Mouse (Mus musculus): ENCODE measurements around the gene Rcc2.

Gene Rcc2

DNA sequence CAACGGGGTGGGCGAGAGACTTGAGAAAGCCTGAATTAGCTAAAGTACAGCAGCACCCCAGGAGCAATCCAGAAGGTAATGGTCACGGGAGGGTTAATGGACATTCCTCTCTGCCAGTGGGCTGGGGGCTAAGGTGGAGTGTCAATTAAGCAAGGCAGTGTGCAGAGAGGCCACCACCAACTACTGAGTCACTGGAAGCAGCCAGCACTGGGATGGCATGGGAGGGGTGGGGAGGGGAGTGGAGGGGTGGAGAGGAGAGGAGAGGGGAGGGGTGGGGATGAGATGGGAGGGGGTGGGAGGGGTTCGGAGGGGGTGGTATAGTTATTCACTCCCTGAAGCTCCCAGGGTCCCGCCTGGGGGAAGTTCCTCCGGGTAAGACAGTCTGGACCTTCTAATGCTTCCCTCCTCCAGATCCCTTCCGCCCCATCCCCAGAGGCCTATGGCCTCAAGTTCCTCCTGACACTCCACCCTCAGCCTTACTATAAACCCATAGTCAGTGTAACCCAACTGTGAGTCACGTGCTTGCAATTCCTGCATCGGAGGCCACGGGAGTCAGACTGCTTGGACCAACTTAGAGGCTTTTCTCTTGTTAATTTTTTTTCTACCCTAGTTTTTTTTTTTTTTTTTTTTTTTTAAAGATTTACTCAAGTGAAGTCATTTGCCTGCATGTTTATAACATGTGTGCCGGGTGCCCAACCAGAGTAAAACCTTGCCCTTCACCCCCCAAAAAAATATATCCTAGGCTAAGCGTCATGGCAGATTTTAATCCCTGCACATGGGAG lies 12.1 kb upstream of the Rcc2 start:
- peak in 1 of 2 experiments; percentile 38 for DNase-seq

DNA sequence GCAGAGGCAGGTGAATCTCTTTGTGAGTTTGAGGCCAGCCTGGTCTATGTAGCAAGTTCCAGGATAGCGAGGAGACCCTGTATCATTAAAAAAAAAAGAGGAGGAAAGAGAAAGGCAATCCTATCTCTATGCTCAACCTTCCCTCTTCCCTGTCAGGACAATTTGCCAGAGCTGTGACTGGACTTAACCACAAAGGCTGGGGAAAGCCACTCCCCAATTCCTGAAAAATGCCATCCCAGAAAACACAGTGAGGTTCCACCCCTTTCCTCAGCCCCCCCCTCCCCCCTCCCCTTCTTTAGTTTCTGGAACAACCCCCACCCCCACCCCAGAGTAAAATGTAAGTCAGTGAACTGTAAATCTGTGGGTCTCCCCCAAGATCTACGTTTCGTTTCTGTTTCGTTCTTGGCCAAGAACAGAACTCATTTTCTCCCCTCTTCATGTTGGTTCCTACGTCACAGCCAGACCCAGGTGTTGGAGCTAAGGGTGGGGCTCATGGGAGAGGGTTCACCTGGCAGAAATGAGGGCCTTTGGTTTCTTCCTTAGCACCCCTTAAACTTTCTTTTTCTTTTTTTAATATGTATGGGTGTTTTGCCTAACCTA lies 11.4 kb upstream of the Rcc2 start:
- no peak for DNase-seq

DNA sequence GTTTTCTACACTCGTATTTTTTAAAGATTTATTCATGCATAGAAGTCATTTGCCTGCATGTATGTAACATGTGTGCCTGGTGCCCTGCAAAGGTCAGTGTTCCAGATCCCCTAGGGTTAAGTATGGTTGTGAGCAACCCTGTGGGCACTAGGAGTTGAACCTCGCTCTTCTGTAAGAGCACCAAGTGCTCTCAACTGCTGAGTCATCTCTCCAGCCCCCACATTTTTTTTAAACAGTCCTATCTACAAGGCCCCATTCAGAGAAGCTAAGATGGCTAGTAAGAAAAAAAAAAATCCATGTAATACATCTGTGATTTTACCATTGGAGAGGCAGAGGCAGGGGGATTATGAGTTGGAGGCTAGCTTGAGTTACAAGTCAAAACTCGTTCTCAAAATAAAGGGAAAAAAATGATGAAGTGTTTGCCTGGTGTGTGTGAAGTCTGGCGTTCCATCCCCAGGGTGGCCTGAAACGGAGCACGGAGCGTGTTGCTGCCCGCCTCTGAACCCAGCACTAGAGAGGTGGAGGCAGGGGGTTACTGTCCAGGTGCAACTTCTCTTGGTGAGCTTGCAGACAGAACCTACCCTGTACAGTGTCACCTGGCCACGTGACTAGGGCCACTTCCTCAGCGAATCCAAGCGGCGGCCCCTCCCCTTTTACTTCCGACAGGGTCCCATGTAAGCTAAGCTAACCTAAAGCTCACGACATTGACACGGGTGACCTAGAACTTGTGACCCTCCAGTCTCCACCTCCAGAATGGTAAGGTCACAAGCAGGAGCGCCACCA lies 10.3 kb upstream of the Rcc2 start:
- DNase-seq, result peak in 1 of 2 experiments; percentile 31

DNA sequence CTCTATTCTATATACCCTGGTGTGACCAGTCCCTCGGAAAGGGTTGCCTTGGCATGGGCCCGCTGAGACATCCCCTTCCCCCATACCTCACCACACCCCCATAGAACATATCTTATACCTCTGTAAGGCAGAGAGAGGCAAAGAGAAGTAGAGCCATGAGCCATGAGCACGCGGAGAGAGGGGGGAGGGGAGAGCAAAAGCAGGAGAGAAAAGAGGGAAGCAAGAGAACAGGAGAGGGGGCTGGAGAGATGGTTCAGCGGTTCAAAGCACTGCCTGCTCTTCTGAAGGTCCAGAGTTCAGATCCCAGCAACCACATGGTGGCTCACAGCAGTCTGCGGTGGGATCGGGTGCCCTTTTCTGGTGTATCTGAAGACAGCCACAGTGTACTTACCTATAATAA lies 8.9 kb upstream of the Rcc2 start:
- peak in 1 of 2 experiments; percentile 23 for DNase-seq

DNA sequence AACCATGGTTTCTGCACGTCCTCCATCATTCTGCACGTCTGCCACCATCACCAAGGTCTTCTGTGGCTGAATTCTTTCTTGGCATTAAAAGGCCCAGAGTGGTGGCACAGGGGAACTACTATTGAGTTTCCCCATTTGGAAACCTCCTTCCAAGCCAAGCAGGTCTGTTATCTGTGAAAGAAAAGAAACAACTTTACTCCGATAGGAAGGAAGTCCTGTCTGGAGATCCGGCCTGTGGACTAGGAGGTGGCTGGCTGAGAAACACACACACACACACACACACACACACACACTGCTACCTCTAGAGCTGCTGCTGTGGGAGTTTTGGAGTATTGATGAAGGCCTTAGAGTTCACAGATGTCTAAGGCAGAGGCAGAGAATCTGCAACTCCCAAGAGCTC lies 6.8 kb upstream of the Rcc2 start:
- DNase-seq, result peak in 1 of 2 experiments; percentile 34

DNA sequence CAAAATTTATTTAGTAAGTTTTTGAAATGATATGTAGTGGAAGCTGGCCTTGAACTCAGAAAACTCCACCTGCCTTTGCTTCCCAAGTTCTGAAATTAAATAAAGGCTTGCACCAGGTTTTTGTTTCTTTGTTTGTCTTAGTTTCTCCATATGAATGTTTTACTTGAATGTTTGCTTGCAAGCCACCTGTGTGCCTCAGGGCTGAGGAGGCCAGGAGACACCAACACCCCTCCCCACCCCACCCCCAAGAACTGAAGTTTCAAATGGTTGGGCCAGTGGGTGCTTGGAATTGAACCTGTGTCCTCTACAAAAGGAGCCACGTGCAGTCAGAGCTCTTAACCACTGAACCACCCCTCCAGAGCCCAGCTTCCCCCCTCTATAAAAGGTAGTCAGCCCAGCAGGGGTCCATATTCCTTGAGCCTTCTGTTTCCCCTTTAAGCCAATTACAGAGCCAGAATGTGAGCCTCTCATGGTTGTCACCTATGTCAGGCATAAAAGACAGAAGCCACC lies 5.7 kb upstream of the Rcc2 start:
- no peak for DNase-seq

DNA sequence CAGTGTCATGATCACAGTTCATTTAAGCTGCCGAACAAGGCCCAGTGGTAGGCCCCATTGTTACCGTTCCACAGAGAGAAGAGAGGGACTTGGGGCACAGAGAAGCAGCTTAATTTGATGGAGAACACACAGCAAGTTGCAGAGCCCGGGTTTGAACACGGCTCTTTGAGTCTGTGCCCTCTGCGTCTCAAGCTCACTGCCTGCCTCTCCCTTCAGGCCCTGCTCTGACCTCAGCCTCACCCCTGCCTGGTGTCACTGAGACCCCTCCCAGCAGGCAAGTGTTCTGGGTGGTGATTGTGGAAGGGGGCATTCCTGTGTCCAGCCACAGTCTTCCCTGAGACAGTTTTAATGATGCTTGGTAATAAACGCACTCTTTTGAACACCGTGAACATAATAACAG lies 5.2 kb upstream of the Rcc2 start:
- no peak for DNase-seq

DNA sequence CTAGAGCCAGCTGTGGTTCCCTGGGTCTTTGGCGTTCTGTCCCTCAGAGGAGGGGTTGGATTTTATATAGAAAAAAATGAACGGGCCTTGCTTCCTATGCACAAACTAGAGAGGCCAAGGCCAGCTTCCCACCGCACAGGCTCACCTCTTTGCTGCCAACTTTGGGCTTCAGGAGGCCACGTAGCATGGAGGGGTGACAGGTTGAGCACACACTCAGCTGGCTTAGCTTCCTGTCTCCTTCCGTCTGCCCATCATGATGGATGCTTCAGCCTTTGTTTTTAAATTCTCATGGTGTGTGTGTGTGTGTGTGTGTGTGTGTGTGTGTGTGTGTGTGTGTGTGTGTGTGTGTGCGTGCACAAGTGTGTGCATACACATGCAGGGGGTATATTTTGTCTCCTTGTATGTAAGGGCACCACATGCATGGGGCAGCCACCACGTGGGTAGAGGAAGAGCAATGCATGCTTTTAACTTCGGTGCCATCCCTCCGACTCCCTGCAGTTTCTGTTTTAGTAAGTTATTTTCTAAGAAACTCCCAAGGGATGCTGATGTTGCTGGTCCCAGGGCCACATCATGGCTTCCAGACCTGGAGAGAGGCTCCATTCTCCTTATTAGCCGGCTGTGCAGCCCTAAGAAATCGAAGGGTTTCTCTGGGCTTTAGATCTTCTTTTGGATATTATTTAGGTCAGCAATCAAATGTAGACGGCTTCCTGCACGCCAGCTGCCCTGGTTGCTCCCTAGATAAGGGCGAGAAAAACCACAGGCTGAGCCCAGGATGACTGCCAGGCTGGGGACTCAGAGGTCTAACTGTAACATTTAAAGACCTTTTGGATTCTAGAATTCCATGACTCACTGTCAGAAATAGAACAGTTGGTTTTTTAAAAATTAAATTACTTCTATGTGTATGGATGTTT lies 4.4 kb upstream of the Rcc2 start:
- no peak for DNase-seq

DNA sequence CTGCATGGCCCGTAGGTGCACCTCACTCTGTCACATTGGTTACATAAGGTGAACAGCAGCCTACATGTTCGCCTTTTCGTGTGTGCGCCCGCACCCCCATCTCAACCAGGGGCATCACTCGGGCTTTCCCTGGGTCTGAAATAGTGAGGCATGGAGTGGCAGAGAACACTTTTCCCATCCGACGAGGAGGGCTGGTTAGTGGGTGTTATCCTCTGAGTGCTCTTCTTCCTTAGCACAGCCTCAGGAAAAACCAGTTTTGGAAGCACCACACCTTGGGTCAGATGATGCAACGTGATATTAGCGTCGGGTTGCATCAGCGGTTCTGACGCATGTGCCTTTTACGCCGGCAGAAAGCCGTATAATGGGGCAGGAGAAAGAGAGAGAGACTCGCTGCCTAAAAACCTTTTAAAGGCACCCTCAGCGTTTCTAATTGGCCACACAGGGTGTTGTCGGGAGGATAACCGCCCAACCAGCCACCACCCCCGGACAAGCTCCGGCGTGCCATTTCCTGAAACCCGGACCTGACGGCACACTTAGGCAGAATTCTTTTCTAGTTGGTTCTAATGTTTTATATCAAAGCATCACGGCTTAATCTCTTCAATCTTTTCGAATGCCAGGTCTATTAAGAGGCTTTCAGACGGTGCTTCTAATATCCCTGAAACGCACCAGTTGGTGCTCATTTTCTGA lies 757 bp upstream of the Rcc2 start:
- DNase-seq, result peak; percentile 64 to 86

DNA sequence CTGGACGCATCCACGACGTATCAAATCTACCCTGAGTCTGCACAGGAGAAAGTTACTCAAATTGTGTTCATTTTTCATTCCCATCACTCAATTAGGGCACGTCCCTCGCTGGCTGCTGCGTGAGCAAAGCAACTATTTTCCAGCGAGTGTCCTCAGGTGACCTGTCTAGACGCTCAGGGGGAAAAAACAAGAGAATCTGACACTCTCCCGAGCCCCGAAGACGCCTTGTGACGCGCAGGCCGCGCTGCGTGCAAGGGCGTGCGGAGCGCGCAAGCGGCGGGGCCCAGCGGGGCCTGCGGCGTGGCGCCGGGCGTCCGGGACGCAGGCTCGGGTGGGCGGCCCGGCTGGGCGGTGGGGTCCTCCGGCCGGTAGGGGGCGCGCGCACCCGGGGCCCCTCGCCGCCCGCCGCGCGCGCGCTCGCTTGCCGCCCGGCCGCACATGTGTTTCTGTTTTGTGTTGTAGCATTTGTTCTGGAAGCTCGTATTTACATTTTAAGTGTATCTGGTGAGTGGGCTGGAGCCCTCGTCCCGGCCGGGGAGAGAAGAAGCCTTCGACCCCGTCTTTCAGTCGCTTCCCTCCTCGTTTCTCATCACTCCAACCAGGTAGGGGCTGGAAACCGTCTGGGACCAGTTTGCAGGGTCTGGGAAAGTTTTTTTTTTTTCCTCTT lies 841 bp downstream of the Rcc2 start:
- peak; percentile 73 to 87 for DNase-seq

DNA sequence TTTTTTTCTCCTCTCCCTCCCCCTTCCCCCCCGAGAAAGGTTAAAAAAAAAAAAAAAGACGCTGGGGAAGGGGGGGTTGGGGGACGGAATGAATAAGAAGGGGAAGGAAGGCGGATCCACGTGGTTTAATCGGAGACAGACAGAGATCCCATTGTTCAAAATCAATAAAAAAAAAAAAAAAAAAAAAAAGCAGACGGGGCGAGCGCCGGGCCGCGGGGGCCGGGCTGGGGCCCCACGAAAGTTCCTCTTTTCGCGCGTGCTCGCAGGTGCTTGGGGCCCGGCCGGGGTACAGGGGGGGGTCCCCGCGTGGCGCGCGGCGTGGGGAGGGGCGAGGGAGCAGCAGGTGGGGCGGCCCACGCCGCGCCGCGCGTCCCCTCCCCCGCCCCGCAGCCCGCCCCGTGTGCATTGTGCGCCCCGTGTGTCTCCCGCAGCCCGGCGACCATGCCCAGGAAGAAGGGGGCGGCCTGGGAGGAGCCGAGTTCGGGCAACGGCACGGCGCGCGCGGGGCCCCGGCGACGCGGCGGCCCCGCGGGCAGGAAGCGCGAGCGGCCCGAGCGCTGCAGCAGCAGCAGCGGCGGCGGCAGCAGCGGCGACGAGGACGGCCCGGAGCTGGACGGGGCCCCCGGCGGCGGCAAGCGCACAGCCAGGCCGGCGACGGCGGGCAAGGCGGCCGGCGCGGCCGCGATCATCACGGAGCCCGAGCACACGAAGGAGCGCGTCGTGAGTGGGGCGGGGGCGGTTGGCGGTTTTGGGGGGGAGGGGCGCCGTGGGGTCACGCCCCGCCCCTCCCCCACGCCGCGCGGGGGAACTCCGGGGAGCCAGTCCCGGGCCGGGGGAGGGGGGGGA lies 1.6 kb downstream of the Rcc2 start:
- peak; percentile 27 to 67 for DNase-seq

DNA sequence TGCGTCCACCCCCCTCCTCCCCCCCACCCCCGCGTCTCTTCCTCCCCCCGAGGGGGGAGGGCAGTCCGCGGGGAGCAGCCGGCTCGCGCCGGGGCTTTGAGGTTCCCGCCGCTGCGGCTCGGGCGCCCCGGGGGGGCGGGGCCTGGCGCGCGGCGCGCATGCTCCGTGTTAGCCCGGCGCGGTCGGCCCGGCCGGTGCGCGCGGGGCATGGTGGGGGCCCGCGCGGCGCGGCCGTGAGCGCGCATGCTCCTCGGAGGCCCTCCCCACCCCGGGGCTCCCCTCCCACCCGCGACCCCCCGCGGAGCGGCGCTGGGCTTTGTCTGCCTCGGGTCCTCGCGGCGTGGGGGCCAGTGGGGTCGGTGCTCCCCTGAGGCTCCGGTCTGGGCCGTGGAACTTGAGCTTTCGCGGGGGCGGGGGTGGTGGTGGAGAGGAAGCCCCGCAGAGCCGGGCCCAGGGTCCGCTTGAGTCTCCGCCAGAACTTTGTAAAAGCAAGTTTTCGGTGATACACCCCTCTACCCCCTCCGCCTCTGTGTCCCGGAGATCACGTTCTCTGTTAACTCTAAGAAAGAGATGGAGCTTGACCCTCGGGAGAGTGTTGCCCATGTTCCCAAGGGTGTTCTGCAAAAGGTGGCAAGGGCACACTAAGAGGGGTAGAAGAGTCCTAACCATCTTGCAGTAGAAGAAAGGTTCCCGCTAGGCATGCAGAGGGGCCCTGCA lies 2.4 kb downstream of the Rcc2 start:
- peak; percentile 84 to 94 for DNase-seq

DNA sequence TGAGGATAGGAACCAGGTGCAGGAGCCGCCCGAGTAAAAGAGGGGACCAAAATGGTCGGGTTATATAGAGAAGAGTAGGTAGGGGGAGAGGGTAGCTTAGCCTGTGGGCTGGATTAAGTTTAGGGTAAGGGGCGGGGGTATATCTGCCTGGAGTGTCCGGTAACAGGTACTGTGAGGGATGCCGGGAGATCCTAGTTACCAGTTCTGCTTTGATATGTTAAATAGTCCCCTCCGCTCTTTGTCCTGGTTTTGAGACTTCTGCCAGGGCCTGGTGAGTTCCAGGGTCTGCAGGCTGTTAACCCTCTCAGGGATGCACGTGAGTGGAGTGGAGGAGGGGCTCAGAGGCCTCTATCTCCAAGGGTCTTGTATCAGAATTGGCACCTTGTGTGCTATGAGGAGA lies 3.3 kb downstream of the Rcc2 start:
- DNase-seq, result no peak

DNA sequence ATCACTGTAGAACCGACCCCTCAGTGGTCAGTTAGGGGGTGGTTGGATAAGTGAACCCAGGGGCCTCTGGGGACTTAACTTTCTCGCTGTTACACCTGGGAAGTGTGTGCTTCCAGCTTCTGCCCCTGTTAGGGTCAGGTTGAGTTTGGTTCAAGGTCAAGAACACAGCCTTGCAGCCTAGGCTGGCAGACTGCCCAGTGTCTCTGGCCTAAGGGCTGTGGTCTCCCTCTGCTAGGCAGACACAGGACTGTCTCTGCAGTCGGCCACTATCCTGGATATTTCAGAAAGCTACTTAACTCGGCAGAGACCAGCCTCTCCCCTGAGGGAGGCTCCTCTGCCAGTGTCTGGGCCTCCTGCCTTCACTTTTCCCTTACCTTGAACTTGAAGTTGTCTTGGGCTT lies 3.8 kb downstream of the Rcc2 start:
- DNase-seq, result peak in 1 of 2 experiments; percentile 38

DNA sequence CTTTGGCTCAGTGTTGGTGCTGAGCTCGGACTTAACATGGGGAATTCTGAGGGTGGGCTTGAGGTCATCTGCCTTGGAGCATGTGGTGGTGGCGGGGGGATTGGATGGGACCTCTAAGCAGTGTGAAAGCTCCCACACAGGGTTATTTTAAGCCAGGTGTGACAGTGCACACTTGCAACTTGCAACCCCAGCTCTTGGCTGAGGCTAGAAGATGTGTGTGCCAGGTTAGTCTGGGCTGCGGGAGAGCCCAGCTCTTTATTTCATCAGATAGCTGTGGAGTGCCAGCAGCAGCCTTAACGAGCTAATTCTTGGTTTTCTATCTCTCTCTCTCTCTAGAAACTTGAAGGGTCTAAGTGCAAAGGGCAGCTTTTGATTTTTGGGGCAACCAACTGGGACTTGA lies 7.3 kb downstream of the Rcc2 start:
- DNase-seq, result no peak

DNA sequence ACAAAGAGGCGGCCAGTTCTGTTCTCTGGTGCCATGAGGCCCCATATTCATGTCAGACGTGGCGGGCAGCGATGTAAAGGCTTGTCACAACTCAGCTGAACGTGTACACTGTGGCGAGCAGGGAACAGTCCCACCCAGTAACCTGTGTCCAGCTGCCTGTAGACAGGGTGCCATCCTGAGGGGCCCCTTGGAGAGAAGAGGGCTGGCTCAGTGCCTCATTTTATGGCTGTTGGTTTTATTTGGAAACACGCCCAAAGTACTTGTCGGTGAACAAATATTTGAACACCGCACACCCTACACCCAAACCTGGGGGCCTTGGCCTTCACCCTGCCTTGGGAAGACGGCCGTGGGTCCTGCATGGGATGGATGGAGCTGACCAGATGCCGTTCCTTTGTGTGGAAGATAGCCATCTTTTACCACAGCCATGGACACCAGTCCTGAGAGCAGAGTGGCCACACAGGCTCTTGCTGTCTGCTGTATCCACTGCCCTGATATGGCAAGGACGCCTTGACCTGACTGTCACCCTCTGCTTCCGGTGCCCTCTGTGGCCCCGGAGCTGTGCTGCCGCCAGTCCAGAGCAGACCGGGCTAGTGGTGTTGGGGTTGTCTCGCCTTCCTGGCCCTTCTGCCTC lies 8.1 kb downstream of the Rcc2 start:
- DNase-seq, result no peak

DNA sequence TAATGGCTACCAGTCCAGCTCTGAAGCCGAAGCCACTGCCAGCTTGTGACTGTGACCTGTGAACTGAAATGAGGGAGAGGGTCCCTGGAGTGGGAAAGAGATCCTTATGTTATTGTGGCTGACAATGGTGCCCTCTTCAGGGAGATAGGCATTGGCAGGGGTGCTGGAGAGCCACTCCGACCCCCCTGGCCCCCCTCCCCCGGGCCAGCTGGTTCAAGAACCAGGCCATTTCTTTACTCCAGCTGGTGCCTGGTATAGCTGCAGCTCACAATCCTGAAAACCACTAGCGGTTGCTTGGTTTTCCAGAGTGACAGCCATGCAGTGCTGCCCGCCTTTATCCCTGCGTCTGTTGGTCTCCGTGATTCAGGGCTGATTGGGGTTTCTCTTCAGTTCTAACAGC lies 8.8 kb downstream of the Rcc2 start:
- no peak for DNase-seq

DNA sequence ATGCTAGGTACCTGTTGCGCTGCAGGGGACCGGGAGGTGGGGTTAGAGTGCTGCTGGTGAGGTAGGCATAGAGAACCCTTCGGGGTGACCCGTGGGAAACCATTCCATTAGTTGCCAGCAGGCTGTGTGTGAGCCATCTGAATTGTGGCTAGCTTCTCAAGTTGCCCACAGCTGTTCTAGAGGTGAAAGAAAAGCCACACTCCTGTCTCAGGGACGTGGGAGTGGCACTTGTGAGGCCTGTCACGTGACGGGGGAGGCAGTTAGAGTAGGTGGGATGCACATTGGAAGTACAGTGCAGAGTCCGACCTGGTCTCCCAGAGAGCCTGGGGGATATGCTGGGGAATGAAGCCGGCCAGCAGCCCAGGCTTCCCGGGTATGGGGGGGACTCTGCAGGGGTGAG lies 9.3 kb downstream of the Rcc2 start:
- no peak for DNase-seq

DNA sequence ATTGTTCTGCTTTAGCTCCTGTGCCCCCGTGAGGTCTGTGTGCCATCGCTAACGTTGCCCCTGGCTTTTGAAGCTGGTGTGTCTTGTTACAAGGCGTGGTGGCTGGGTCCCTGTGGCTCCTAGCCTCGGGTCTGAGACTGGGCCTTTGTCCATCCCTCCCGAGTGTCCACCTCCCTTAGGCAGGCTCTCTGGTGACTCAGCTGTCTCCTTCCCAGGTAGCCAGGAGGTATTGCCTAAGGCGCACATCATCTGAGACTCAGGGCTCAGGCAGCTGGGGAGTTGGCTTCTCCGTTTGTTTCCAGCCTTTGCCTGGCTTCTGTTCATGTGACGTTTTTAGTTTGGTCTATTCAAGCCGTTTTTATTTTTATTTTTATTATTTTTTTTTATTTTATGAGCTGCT lies 10.4 kb downstream of the Rcc2 start:
- no peak for DNase-seq
